Mouse (Mus musculus) heart, embryonic 10.5 days (tissue): ENCODE results near the gene E030018B13Rik. TPM values are rescaled to one million over a fixed set of nuclear protein-coding genes. Genes with fewer than 3 reads are reported as not detected.

Source experiments
- DNase-seq: peaks from one replicate; pipeline ENCODE4 v3.0.0-alpha.2; 2017; ENCODE audit warnings: low spot score
- H3K27ac ChIP-seq: fragments of 300-500 bp; sonication (generic); 2 replicates; pipeline ENCODE4 v1.5.1; 2016; ENCODE audit warnings: mild to moderate bottlenecking
- H3K27me3 ChIP-seq: fragments of 300-500 bp; sonication (generic); 2 replicates; pipeline ENCODE4 v1.6.1; 2016; ENCODE audit warnings: mild to moderate bottlenecking; ENCODE audit not compliant: poor library complexity, insufficient read depth, severe bottlenecking
- H3K36me3 ChIP-seq: fragments of 300-500 bp; sonication (generic); 2 replicates; pipeline ENCODE4 v1.6.1; 2016; ENCODE audit warnings: mild to moderate bottlenecking, moderate library complexity
- H3K4me1 ChIP-seq: fragments of 300-500 bp; sonication (generic); 2 replicates; pipeline ENCODE4 v1.6.1; 2016; ENCODE audit warnings: mild to moderate bottlenecking
- H3K4me3 ChIP-seq: fragments of 300-500 bp; sonication (generic); 2 replicates; pipeline ENCODE4 v1.5.1; 2016; ENCODE audit warnings: mild to moderate bottlenecking, moderate library complexity
- H3K9me3 ChIP-seq: fragments of 300-500 bp; sonication (generic); 2 replicates; pipeline ENCODE4 v1.6.1; 2016; ENCODE audit warnings: mild to moderate bottlenecking, moderate library complexity
- WGBS: fragments of 180-500 bp; shearing (Covaris S2); methylation state at CpG from one replicate; pipeline ENCODE4 v1.1.7; 2016; 5-methylcytosine and 5-hydroxymethylcytosine counted together
- polyA plus RNA-seq: library from polyadenylated mRNA; unstranded; fragments of >200 nt; fragmentation: Nextera tagmentation; extraction: Ambion mirVana; gene quantifications from 2 replicates; pipeline ENCODE4 v1.2.1, GENCODE M21; 2016

E030018B13Rik gene
- polyA plus RNA-seq, 1 experiment from 2014 or later: 0.18 TPM

DNA sequence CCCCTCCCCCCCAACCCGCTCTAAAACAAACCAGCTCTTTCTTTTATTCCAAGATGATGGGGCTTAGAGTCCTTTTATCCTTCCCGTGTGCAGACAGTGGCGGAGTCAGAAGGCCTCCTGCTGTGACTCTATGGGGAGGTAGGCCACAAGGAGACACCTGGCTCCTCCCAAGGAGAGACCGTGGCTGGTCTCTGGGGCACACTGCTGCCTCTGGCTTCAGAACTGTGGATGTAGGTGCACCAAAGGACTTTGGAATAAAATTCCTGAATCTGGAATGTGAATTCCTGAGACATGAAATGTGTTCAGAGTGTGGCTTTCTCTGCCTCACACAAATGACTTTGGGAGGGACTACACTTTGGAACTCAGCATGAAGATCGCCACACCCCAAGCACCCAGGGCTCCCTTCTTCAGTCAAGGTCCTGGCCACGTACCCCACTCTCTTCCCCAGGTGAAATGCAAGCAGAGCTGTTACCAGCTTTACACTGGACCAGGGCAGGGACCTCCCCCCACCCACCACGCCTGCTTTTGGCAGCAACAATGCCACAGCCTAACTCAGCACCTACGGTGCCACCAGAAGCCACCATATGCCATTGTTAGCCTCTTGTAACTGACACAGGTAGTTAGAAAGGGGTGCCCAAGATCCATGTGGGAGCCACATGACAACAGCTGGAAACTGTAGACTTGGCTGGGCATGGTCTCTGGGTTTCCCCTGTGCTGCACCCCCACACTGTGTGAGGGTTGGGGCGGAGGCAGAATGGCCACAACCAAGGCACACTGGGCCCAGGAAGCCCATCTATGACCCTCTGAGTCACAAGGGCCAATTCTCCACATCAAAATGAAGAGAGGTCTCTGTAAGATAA is 27.3 kb upstream of the E030018B13Rik start:
- Histone ChIP-seq H3K27ac (no peak overlapping the region), H3K36me3 (peaks cover 21% of the 10 kb centered on the region), H3K9me3 (no peaks in the 10 kb centered on the region), H3K4me1 (peaks cover 30% of the 10 kb centered on the region), H3K4me3 (no peak overlapping the region), H3K27me3 (no peaks in the 10 kb centered on the region)
- WGBS: 81% methylated on average over 9 of the region's 9 CpGs
- DNase-seq: no peak

DNA sequence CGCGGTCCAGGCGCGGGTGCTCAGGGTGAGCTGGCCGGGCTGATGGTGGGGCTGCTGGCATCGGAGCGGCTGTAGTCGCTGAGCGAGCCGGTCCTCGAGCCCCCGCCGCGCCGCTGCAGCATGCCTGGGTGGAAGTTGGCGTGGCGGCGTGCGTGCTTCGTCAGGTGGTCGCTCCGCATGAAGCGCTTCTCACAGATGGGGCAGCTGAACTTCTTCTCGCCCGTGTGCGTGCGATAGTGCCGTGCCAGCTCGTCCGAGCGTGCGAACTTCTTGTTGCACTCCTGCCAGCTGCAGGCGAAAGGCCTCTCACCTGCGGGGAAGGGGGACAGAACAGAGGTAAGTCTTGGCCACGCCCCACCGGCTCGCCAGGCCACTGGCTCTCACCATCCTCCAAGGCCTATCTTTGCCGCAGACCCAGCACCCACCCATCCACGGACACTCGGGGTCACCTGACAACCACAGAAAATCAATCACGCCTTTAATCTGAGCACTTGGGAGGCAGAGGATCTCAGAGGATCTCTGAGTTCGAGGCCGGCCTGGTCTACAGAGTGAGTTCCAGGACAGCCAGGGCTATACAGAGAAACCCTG is 25.1 kb upstream of the E030018B13Rik start:
- peaks cover 21% of the 10 kb centered on the region for H3K36me3 ChIP-seq
- no peaks in the 10 kb centered on the region for H3K9me3 ChIP-seq
- H3K4me1 ChIP-seq: peaks cover 34% of the 10 kb centered on the region
- no peak for DNase-seq
- H3K27me3 ChIP-seq: no peaks in the 10 kb centered on the region
- no peak overlapping the region for H3K27ac ChIP-seq
- WGBS: 70% methylated on average over 43 of the region's 43 CpGs
- no peak overlapping the region for H3K4me3 ChIP-seq

DNA sequence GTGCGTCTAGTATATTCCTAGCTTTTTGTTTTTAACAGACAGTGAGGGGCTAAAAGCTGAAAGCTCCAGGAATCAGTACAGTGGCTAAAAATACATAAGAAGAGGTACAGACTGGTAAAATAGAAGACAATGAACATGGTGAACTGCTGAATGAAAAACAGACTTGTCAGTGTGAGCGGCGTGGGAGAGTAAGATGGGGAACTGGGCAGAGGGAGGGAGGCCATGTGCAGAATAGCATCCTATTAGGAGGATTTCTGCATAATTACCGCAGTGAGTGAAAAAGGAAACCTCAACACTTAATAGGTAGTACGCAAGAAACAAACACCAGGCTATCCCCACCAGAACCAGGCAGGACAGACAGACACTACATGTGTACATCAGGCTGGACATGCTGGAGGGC is 23.5 kb upstream of the E030018B13Rik start:
- Histone ChIP-seq H3K4me1 (peaks cover 37% of the 10 kb centered on the region), H3K27ac (no peak overlapping the region), H3K36me3 (peaks cover 21% of the 10 kb centered on the region), H3K9me3 (no peaks in the 10 kb centered on the region), H3K27me3 (no peaks in the 10 kb centered on the region), H3K4me3 (no peak overlapping the region)
- WGBS: 91% methylated on average over 5 of the region's 5 CpGs
- no peak for DNase-seq

DNA sequence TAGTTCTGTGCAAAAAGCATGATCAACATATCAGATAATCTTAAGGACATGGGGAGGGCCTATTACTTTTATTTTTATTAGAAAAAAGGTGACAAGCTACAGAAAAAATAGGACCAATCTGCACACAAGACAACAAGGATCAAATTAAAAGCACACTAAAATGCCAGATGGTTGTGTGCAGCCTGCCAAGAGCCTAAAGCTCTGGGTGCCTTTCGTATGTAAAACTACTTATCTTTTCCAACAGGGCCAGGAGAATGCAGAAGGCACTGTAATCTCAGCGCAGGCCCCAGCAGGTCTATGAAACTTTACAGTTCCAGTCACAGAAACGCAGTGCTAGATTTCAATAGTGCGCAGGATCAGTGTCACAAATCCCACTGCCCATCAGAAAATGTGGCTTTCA is 22.9 kb upstream of the E030018B13Rik start:
- peaks cover 21% of the 10 kb centered on the region for H3K36me3 ChIP-seq
- H3K27me3 ChIP-seq: no peaks in the 10 kb centered on the region
- no peak for DNase-seq
- no peak overlapping the region for H3K4me3 ChIP-seq
- no peak overlapping the region for H3K27ac ChIP-seq
- H3K9me3 ChIP-seq: no peaks in the 10 kb centered on the region
- peaks cover 36% of the 10 kb centered on the region for H3K4me1 ChIP-seq
- 57% methylated on average over 4 of the region's 4 CpGs for WGBS

DNA sequence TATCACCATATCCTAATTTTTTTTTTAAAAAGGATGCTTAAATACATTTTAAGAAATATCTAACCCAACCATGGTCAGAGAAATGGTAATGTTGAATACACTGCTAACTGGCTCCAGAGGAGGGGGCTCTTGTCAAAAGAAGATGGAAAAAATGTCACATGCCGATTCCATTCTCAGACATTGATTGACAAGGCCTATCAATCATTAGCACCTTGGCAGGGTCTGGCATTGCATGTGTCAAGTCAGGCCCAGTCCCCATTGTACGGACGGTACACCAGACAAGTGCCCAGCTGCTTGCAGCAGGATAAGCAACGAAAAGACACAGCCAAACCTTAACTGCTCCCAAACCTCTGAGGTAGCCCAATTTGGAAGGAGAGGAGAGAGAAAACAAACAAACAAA is 22.0 kb upstream of the E030018B13Rik start:
- no peaks in the 10 kb centered on the region for H3K27me3 ChIP-seq
- no peaks in the 10 kb centered on the region for H3K9me3 ChIP-seq
- H3K36me3 ChIP-seq: peaks cover 18% of the 10 kb centered on the region
- peaks cover 27% of the 10 kb centered on the region for H3K4me1 ChIP-seq
- no peak overlapping the region for H3K4me3 ChIP-seq
- no peak for DNase-seq
- H3K27ac ChIP-seq: no peak overlapping the region
- 44% methylated on average over 4 of the region's 4 CpGs for WGBS

DNA sequence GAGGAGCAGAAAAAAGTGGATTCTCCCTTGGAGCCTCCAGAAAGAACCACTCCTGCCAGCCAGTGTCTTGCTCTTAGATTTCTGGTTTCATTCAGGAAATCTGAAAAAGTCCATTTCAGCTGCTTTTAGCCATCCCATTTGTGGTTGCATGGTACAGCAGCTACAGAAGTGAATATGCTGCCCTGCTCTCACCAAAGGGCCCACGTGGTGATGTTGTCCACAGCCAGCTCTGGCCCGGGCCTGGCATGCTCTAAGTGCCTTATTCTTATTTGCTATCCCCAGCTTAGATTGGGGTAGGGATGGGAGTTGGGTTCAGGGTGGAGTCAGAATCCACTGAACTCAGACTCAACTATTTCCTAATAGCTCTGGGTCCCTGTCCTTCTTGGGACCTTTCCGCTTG is 21.4 kb upstream of the E030018B13Rik start:
- 79% methylated on average over 3 of the region's 3 CpGs for WGBS
- peaks cover 26% of the 10 kb centered on the region for H3K4me1 ChIP-seq
- no peak overlapping the region for H3K4me3 ChIP-seq
- no peaks in the 10 kb centered on the region for H3K9me3 ChIP-seq
- no peaks in the 10 kb centered on the region for H3K27me3 ChIP-seq
- H3K36me3 ChIP-seq: peaks cover 13% of the 10 kb centered on the region
- no peak overlapping the region for H3K27ac ChIP-seq
- no peak for DNase-seq

DNA sequence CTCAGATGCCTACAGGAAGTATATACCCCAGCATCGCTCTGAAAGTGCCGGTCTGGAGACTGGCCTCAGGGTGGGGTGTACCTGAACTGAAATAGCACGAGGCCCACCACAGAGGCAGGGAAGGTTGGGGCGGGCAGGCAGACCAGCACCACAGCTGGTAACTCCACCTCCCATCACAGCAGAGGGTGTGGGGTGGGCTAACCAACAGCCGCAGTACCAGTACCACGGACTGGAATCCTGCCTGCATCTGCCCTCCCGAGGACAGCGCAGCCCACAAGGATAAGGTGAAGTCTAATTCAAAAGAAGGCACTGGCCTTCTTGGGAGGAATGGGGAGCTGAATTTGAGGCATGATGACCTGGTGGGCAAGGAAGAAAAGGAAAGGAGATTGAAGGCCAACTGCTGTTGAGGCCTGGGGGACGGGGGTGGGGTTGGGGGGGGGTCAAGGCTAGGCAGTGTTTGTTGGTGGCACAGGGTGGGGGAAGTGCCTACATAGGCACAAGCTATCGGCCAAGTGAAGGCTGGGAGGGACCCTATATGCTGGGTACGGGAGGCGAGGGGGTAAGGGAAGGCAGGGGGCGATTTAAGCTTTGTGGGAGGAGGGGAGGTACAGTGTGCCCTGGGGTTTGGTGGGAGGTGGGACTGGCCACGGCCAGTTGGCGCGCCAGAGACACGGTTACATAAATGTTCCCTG is 20.2 kb upstream of the E030018B13Rik start:
- Histone ChIP-seq H3K36me3 (peaks cover 2% of the 10 kb centered on the region; the same call in 1 of the 2 replicates), H3K4me3 (peak overlapping the region; percentile 52), H3K4me1 (peaks cover 33% of the 10 kb centered on the region), H3K9me3 (no peaks in the 10 kb centered on the region), H3K27me3 (no peaks in the 10 kb centered on the region), H3K27ac (peak overlapping the region; percentile 65)
- WGBS: 16% methylated on average over 17 of the region's 17 CpGs
- no peak for DNase-seq

DNA sequence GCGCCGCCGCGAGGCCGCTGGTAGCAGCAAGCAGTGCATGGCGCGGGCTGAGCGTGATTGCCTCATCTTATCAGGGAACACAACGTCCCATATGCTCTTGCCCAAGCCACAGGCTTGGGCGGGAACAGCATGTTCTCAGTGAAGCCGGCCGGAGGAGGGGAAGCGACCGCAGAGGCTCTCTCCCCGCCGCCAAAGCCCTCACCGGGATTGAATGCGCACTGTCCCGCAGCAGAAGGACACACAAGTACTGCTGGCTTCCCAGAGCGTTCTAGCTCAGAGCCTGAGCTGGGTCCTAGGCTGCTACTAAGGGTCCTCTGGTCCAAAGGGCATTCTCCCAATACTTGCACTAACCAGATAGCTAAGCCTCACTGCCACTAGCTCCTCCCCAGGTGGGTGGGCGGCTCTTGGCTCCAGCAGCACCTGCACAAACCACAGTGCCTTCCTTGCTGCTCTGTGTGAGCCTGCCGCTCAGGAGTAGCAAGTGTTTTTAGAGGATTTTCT is 19.6 kb upstream of the E030018B13Rik start:
- Histone ChIP-seq H3K4me3 (peak overlapping the region; percentile 52), H3K4me1 (peaks cover 33% of the 10 kb centered on the region), H3K27ac (peak overlapping the region; percentile 65), H3K9me3 (no peaks in the 10 kb centered on the region), H3K36me3 (no peaks in the 10 kb centered on the region), H3K27me3 (no peaks in the 10 kb centered on the region)
- under 1% methylated on average over 22 of the region's 22 CpGs for WGBS
- DNase-seq: peak; percentile 95

DNA sequence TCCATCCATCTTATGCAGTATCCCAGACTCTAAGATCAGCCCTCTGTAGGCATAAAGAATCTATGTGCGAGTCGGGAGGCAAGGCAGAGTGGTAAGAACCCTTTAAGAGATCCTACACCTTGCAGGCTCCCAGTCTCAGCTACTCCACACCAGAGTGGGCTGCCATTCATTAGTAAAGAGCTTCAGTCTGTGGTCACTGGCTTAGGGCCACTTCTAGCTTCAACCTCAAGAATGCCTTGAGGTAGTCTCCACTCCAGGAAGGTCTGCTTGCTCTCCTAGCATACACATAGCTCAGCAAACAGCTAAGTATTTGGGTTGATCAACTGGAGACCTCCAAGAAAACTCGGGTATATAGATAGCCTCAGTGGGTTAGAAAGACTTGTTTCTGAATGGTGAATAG is 19.0 kb upstream of the E030018B13Rik start:
- H3K36me3 ChIP-seq: no peaks in the 10 kb centered on the region
- WGBS: 56% methylated on average over 3 of the region's 3 CpGs
- no peaks in the 10 kb centered on the region for H3K9me3 ChIP-seq
- H3K4me1 ChIP-seq: peaks cover 33% of the 10 kb centered on the region
- no peaks in the 10 kb centered on the region for H3K27me3 ChIP-seq
- no peak overlapping the region for H3K27ac ChIP-seq
- no peak for DNase-seq
- H3K4me3 ChIP-seq: peak overlapping the region; percentile 52

DNA sequence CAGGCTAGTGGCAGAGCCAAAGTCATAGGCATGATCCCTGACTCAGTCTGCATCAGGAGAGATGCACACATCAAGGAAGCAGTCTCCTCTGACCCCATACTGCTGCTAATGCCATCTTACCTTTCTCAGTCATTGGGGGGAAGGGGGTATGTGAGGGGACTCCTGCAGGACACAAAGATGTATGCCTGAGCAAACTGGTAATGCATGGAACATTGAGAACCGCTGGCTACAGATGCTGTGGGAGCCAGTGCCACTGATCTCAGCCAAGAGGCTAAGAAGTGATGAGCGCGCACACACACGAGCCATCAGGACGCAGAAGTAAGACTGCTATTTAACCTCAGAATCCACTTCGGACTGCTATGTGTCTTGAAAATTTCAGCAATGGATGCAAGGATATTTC is 18.5 kb upstream of the E030018B13Rik start:
- 90% methylated on average over 6 of the region's 6 CpGs for WGBS
- no peak for DNase-seq
- no peak overlapping the region for H3K4me3 ChIP-seq
- no peaks in the 10 kb centered on the region for H3K9me3 ChIP-seq
- H3K36me3 ChIP-seq: no peaks in the 10 kb centered on the region
- H3K27me3 ChIP-seq: no peaks in the 10 kb centered on the region
- no peak overlapping the region for H3K27ac ChIP-seq
- peaks cover 39% of the 10 kb centered on the region for H3K4me1 ChIP-seq

DNA sequence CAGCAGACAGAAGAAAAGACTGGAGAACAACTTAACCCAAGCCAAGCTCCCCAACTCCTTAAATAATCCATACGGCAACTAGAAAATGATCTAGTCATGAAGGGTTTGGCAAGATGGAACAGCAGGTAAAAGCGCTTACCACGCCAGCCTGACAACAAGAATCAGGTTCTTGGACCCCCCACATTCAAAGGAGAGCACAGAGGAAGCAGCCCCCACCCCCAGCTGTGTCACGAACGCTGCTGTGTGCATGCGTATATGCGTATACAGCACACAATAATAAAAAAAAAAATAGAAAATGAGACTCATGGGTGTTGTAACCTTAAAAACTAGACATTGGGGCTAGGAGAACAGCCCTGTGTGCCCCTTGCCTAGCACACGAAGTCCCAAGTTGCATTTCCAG is 16.7 kb upstream of the E030018B13Rik start:
- no peaks in the 10 kb centered on the region for H3K9me3 ChIP-seq
- WGBS: 92% methylated on average over 8 of the region's 8 CpGs

DNA sequence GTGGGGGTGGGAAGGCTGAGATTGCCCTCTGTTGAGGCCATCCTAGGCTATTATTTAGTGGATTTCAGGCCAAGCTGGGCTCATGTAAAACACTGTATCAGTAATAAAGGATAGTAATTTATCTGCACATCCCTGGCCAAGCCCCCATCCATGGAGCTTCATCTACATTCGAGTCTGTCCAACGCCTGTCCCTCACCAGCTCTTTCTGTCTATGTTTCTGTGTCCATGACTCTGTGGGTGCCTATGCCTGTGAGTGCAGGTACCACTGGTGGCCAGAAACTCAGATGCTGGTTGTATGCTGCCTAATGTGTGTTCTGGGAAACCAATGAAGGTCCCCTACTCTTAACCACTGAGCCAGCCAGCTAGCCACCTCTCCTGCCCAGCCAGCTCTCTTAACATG is 16.2 kb upstream of the E030018B13Rik start:
- no peak for DNase-seq
- Histone ChIP-seq H3K27ac (no peak overlapping the region), H3K9me3 (no peaks in the 10 kb centered on the region), H3K36me3 (no peaks in the 10 kb centered on the region), H3K27me3 (no peaks in the 10 kb centered on the region), H3K4me3 (no peak overlapping the region), H3K4me1 (peaks cover 47% of the 10 kb centered on the region)
- WGBS: 92% methylated on average over 2 of the region's 2 CpGs

More for the DNA sequence above, 16.7 kb upstream of the E030018B13Rik start:
- H3K36me3 ChIP-seq: no peaks in the 10 kb centered on the region
- H3K4me1 ChIP-seq: peaks cover 44% of the 10 kb centered on the region
- no peak overlapping the region for H3K27ac ChIP-seq
- DNase-seq: no peak
- no peaks in the 10 kb centered on the region for H3K27me3 ChIP-seq
- H3K4me3 ChIP-seq: no peak overlapping the region

DNA sequence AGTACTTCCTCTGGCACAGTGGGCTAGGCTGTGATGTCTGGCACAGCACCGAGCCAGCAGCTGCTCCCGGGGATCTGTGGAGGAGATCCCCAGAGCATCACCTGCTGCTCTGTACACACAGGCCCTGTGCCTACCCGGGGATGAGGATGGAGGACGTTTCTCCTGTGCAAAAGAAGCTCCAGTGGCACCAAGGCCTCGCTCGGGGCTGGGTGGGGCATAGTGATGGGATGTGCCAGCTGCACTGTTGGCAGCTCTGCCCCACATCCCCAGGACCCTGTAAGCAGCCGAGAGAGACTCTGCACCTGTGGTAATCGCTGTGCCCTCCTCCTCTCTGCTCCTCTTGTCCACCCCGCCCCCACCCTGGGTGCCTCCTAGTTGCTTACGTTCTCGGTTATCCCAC is 15.3 kb upstream of the E030018B13Rik start:
- no peak overlapping the region for H3K27ac ChIP-seq
- no peaks in the 10 kb centered on the region for H3K9me3 ChIP-seq
- no peaks in the 10 kb centered on the region for H3K36me3 ChIP-seq
- DNase-seq: no peak
- WGBS: 75% methylated on average over 11 of the region's 11 CpGs
- H3K4me3 ChIP-seq: no peak overlapping the region
- no peaks in the 10 kb centered on the region for H3K27me3 ChIP-seq
- H3K4me1 ChIP-seq: peaks cover 52% of the 10 kb centered on the region
